Mouse (Mus musculus) neural tube, embryonic 13.5 days (tissue): Measurements from ENCODE around the gene Uqcr11. TPM values are rescaled to one million over a fixed set of nuclear protein-coding genes. Genes with fewer than 3 reads are reported as not detected.

Experiments
- ATAC-seq: fragments of 200-750 bp; cut with Nextera tagmentation; 2 replicates; pipeline ENCODE4 v1.8.0; 2017; ENCODE audit warnings: low read depth, mild to moderate bottlenecking, moderate TSS enrichment, moderate library complexity
- H3K27ac ChIP-seq: fragments of 300-500 bp; sonication (generic); replicated peaks from 2 replicates; pipeline ENCODE4 v1.5.1; 2015; ENCODE audit warnings: moderate library complexity, mild to moderate bottlenecking, inconsistent platforms
- H3K27me3 ChIP-seq: fragments of 300-500 bp; sonication (generic); 2 replicates; pipeline ENCODE4 v1.6.1; 2015; ENCODE audit warnings: mild to moderate bottlenecking, inconsistent platforms
- H3K36me3 ChIP-seq: fragments of 300-500 bp; sonication (generic); 2 replicates; pipeline ENCODE4 v1.6.1; 2015; ENCODE audit warnings: mild to moderate bottlenecking, inconsistent platforms
- H3K4me1 ChIP-seq: fragments of 300-500 bp; sonication (generic); replicated peaks from 2 replicates; pipeline ENCODE4 v1.6.1; 2015; ENCODE audit warnings: inconsistent platforms
- H3K4me2 ChIP-seq: fragments of 300-500 bp; sonication (generic); 2 replicates; pipeline ENCODE4 v1.6.1; 2015; ENCODE audit warnings: inconsistent platforms, mild to moderate bottlenecking, moderate library complexity
- H3K4me3 ChIP-seq: fragments of 300-500 bp; sonication (generic); 2 replicates; pipeline ENCODE4 v1.5.1; 2015; ENCODE audit warnings: mild to moderate bottlenecking, inconsistent platforms
- H3K9ac ChIP-seq: fragments of 300-500 bp; sonication (generic); 2 replicates; pipeline ENCODE4 v1.6.1; 2015; ENCODE audit warnings: moderate library complexity, mild to moderate bottlenecking, inconsistent platforms
- H3K9me3 ChIP-seq: fragments of 300-500 bp; sonication (generic); 2 replicates; pipeline ENCODE4 v1.6.1; 2016; ENCODE audit warnings: inconsistent platforms
- WGBS: fragments of 180-500 bp; shearing (Covaris S2); methylation state at CpG from one replicate; pipeline ENCODE4 v1.1.7; 2015; 5-methylcytosine and 5-hydroxymethylcytosine counted together
- polyA plus RNA-seq: library from polyadenylated mRNA; unstranded; fragments of >200 nt; fragmentation: Nextera tagmentation; extraction: Ambion mirVana; gene quantifications from 2 replicates; pipeline ENCODE4 v1.2.1, GENCODE M21; 2015

The Uqcr11 gene
- polyA plus RNA-seq, 1 experiment from 2014 or later: 574 TPM

GRCm38 (mm10) chr10:80429800-80430199, 23.2 kb upstream of the Uqcr11 start:
- H3K4me3 ChIP-seq: no peak overlapping the region
- peaks cover 59% of the 10 kb centered on the region for H3K36me3 ChIP-seq
- no peak for ATAC-seq
- H3K4me2 ChIP-seq: no peak overlapping the region
- no peak overlapping the region for H3K27ac ChIP-seq
- 0 out of 2 replicates have a peak overlapping the region, but pooled peaks have one; percentile 26 for H3K9ac ChIP-seq
- H3K27me3 ChIP-seq: no peaks in the 10 kb centered on the region
- WGBS: 82% methylated on average over 8 of the region's 8 CpGs
- H3K4me1 ChIP-seq: peaks cover 32% of the 10 kb centered on the region
- H3K9me3 ChIP-seq: no peaks in the 10 kb centered on the region

GRCm38 (mm10) chr10:80425041-80425440, 18.4 kb upstream of the Uqcr11 start:
- peaks cover 81% of the 10 kb centered on the region for H3K36me3 ChIP-seq
- H3K4me1 ChIP-seq: peaks cover 46% of the 10 kb centered on the region
- no peak overlapping the region for H3K4me2 ChIP-seq
- no peak for ATAC-seq
- no peak overlapping the region for H3K9ac ChIP-seq
- H3K27ac ChIP-seq: no peak overlapping the region
- H3K27me3 ChIP-seq: no peaks in the 10 kb centered on the region
- 93% methylated on average over 3 of the region's 3 CpGs for WGBS
- H3K9me3 ChIP-seq: no peaks in the 10 kb centered on the region
- no peak overlapping the region for H3K4me3 ChIP-seq

GRCm38 (mm10) chr10:80423562-80423961, 16.9 kb upstream of the Uqcr11 start:
- WGBS: 60% methylated on average over 4 of the region's 4 CpGs
- H3K4me1 ChIP-seq: peaks cover 57% of the 10 kb centered on the region
- H3K4me2 ChIP-seq: no peak overlapping the region
- H3K27ac ChIP-seq: peak overlapping the region; percentile 87
- H3K9me3 ChIP-seq: no peaks in the 10 kb centered on the region
- H3K36me3 ChIP-seq: peaks cover 81% of the 10 kb centered on the region
- no peak overlapping the region for H3K9ac ChIP-seq
- H3K4me3 ChIP-seq: no peak overlapping the region
- ATAC-seq: no peak
- H3K27me3 ChIP-seq: no peaks in the 10 kb centered on the region

- H3K4me2 ChIP-seq: peak overlapping the region; percentile 29
- H3K4me1 ChIP-seq: peaks cover 70% of the 10 kb centered on the region
- WGBS: 77% methylated on average over 9 of the region's 9 CpGs
- H3K9me3 ChIP-seq: no peaks in the 10 kb centered on the region
- ATAC-seq: peak; percentile 32
- H3K4me3 ChIP-seq: no peak overlapping the region
- peak overlapping the region; percentile 87 for H3K27ac ChIP-seq
- no peaks in the 10 kb centered on the region for H3K27me3 ChIP-seq
- 0 out of 2 replicates have a peak overlapping the region, but pooled peaks have one; percentile 14 for H3K9ac ChIP-seq
- H3K36me3 ChIP-seq: peaks cover 81% of the 10 kb centered on the region
Observed at GRCm38 (mm10) chr10:80421651-80422472, 15.2 kb upstream of the Uqcr11 start.

- no peaks in the 10 kb centered on the region for H3K27me3 ChIP-seq
- no peak overlapping the region for H3K4me3 ChIP-seq
- peaks cover 81% of the 10 kb centered on the region for H3K36me3 ChIP-seq
- H3K9me3 ChIP-seq: no peaks in the 10 kb centered on the region
- H3K27ac ChIP-seq: peak overlapping the region; percentile 87
- ATAC-seq: no peak
- peaks cover 70% of the 10 kb centered on the region for H3K4me1 ChIP-seq
- H3K9ac ChIP-seq: no peak overlapping the region
- no peak overlapping the region for H3K4me2 ChIP-seq
- 94% methylated on average over 8 of the region's 8 CpGs for WGBS
Observed at GRCm38 (mm10) chr10:80421208-80421607, 14.6 kb upstream of the Uqcr11 start.

GRCm38 (mm10) chr10:80420729-80421128, 14.1 kb upstream of the Uqcr11 start:
- Histone ChIP-seq H3K27me3 (no peaks in the 10 kb centered on the region), H3K9me3 (no peaks in the 10 kb centered on the region), H3K4me3 (no peak overlapping the region), H3K9ac (no peak overlapping the region), H3K27ac (no peak overlapping the region), H3K4me2 (no peak overlapping the region), H3K36me3 (peaks cover 81% of the 10 kb centered on the region), H3K4me1 (peaks cover 70% of the 10 kb centered on the region)
- 94% methylated on average over 10 of the region's 10 CpGs for WGBS
- no peak for ATAC-seq

GRCm38 (mm10) chr10:80419419-80419818, 12.8 kb upstream of the Uqcr11 start:
- Histone ChIP-seq H3K9ac (peak overlapping the region; percentile 34; the same call in 1 of the 2 replicates), H3K36me3 (peaks cover 81% of the 10 kb centered on the region), H3K4me2 (no peak overlapping the region), H3K4me1 (peaks cover 70% of the 10 kb centered on the region), H3K27me3 (no peaks in the 10 kb centered on the region), H3K27ac (peak overlapping the region; percentile 72), H3K9me3 (no peaks in the 10 kb centered on the region), H3K4me3 (no peak overlapping the region)
- 50% methylated on average over 8 of the region's 8 CpGs for WGBS
- no peak for ATAC-seq

GRCm38 (mm10) chr10:80418311-80418710, 11.7 kb upstream of the Uqcr11 start:
- peaks cover 59% of the 10 kb centered on the region for H3K4me1 ChIP-seq
- H3K4me2 ChIP-seq: no peak overlapping the region
- peak; percentile 12; the same call in 1 of the 2 replicates for ATAC-seq
- H3K27me3 ChIP-seq: no peaks in the 10 kb centered on the region
- no peak overlapping the region for H3K4me3 ChIP-seq
- 0 out of 2 replicates have a peak overlapping the region, but pooled peaks have one; percentile 3 for H3K9ac ChIP-seq
- H3K9me3 ChIP-seq: no peaks in the 10 kb centered on the region
- H3K36me3 ChIP-seq: peaks cover 87% of the 10 kb centered on the region
- H3K27ac ChIP-seq: peak overlapping the region; percentile 72
- WGBS: 33% methylated on average over 3 of the region's 3 CpGs

GRCm38 (mm10) chr10:80417841-80418240, 11.2 kb upstream of the Uqcr11 start:
- WGBS: 92% methylated on average over 1 of the region's 1 CpGs
- Histone ChIP-seq H3K9me3 (no peaks in the 10 kb centered on the region), H3K27me3 (no peaks in the 10 kb centered on the region), H3K4me2 (no peak overlapping the region), H3K9ac (no peak overlapping the region), H3K36me3 (peaks cover 92% of the 10 kb centered on the region), H3K27ac (peak overlapping the region; percentile 56), H3K4me3 (no peak overlapping the region), H3K4me1 (peaks cover 55% of the 10 kb centered on the region)
- no peak for ATAC-seq

GRCm38 (mm10) chr10:80417371-80417770, 10.7 kb upstream of the Uqcr11 start:
- H3K27ac ChIP-seq: peak overlapping the region; percentile 56
- WGBS: 89% methylated on average over 10 of the region's 10 CpGs
- H3K9ac ChIP-seq: no peak overlapping the region
- H3K27me3 ChIP-seq: no peaks in the 10 kb centered on the region
- H3K4me1 ChIP-seq: peaks cover 50% of the 10 kb centered on the region
- no peak overlapping the region for H3K4me3 ChIP-seq
- no peaks in the 10 kb centered on the region for H3K9me3 ChIP-seq
- H3K36me3 ChIP-seq: peaks cover 97% of the 10 kb centered on the region
- H3K4me2 ChIP-seq: no peak overlapping the region
- ATAC-seq: no peak

GRCm38 (mm10) chr10:80415566-80415965, 8.9 kb upstream of the Uqcr11 start:
- no peak overlapping the region for H3K4me3 ChIP-seq
- H3K4me2 ChIP-seq: no peak overlapping the region
- no peak overlapping the region for H3K9ac ChIP-seq
- no peak overlapping the region for H3K27ac ChIP-seq
- H3K4me1 ChIP-seq: peaks cover 32% of the 10 kb centered on the region
- H3K36me3 ChIP-seq: peaks cover 100% of the 10 kb centered on the region
- no peaks in the 10 kb centered on the region for H3K27me3 ChIP-seq
- 91% methylated on average over 7 of the region's 7 CpGs for WGBS
- no peaks in the 10 kb centered on the region for H3K9me3 ChIP-seq
- no peak for ATAC-seq

- Histone ChIP-seq H3K27ac (no peak overlapping the region), H3K27me3 (no peaks in the 10 kb centered on the region), H3K9ac (no peak overlapping the region), H3K4me1 (peaks cover 11% of the 10 kb centered on the region), H3K4me3 (no peak overlapping the region), H3K36me3 (peaks cover 94% of the 10 kb centered on the region), H3K4me2 (no peak overlapping the region), H3K9me3 (no peaks in the 10 kb centered on the region)
- no peak for ATAC-seq
- WGBS: 79% methylated on average over 44 of the region's 44 CpGs
Observed at GRCm38 (mm10) chr10:80412656-80413541, 6.3 kb upstream of the Uqcr11 start.
